Mouse (Mus musculus): ENCODE data around the gene Pde6d. TPM values are rescaled to one million over a fixed set of nuclear protein-coding genes. Genes with fewer than 3 reads are reported as not detected.

Pde6d gene
- polyA plus RNA-seq, 1 experiment from 2014 or later, result 97.4 TPM

GRCm38 (mm10) chr1:86531547-86532321 is 50.7 kb downstream of the Pde6d start:
- 8% methylated on average over 13 of the region's 13 CpGs for whole genome bisulfite sequencing

GRCm38 (mm10) chr1:86530871-86531546 is 51.4 kb downstream of the Pde6d start:
- Histone ChIP-seq H3K9me3 (ENCODE audit: control insufficient read depth, low read length) (no peaks in the 10 kb centered on the region), H3K27me3 (ENCODE audit: control insufficient read depth, insufficient read depth, low read length) (no peaks in the 10 kb centered on the region), H3K4me3 (ENCODE audit: low read depth, low read length) (no peak overlapping the region), H3K4me1 (ENCODE audit: control insufficient read depth, insufficient read depth, low read length) (peaks cover 24% of the 10 kb centered on the region; the same call in 1 of the 2 replicates), H3K27ac (ENCODE audit: low read depth, low read length) (0 out of 2 replicates have a peak overlapping the region, but pooled peaks have one; percentile 25), H3K36me3 (ENCODE audit: control insufficient read depth, insufficient read depth, low read length) (peaks cover 12% of the 10 kb centered on the region; the same call in 1 of the 2 replicates), H3K9ac (replicated peaks; ENCODE audit: low read depth, low read length) (no peak overlapping the region), H3K4me2 (ENCODE audit: low read depth, low read length) (no peak overlapping the region)
- 21% methylated on average over 4 of the region's 4 CpGs for WGBS
- ATAC-seq (ENCODE audit: low read depth), result no peak

More at GRCm38 (mm10) chr1:86531547-86532321, 50.7 kb downstream of the Pde6d start:
- H3K27ac ChIP-seq (ENCODE audit: low read depth, low read length), result peak overlapping the region; percentile 25; the same call in 1 of the 2 replicates
- H3K36me3 ChIP-seq (ENCODE audit: control insufficient read depth, insufficient read depth, low read length), result peaks cover 12% of the 10 kb centered on the region; the same call in 1 of the 2 replicates
- H3K4me1 ChIP-seq (ENCODE audit: control insufficient read depth, insufficient read depth, low read length), result peaks cover 24% of the 10 kb centered on the region; the same call in 1 of the 2 replicates
- peak; percentile 23; the same call in 1 of the 2 replicates for ATAC-seq (ENCODE audit: low read depth)
- no peaks in the 10 kb centered on the region for H3K27me3 ChIP-seq (ENCODE audit: control insufficient read depth, insufficient read depth, low read length)
- 0 out of 2 replicates have a peak overlapping the region, but pooled peaks have one; percentile 1 for H3K9ac ChIP-seq (replicated peaks; ENCODE audit: low read depth, low read length)
- no peaks in the 10 kb centered on the region for H3K9me3 ChIP-seq (ENCODE audit: control insufficient read depth, low read length)
- no peak overlapping the region for H3K4me3 ChIP-seq (ENCODE audit: low read depth, low read length)
- H3K4me2 ChIP-seq (ENCODE audit: low read depth, low read length), result peak overlapping the region; percentile 11; the same call in 1 of the 2 replicates

- Histone ChIP-seq H3K27me3 (ENCODE audit: control insufficient read depth, insufficient read depth, low read length) (no peaks in the 10 kb centered on the region), H3K27ac (ENCODE audit: low read depth, low read length) (no peak overlapping the region), H3K4me1 (ENCODE audit: control insufficient read depth, insufficient read depth, low read length) (peaks cover 28% of the 10 kb centered on the region; the same call in 1 of the 2 replicates), H3K36me3 (ENCODE audit: control insufficient read depth, insufficient read depth, low read length) (peaks cover 12% of the 10 kb centered on the region; the same call in 1 of the 2 replicates), H3K9me3 (ENCODE audit: control insufficient read depth, low read length) (no peaks in the 10 kb centered on the region), H3K4me3 (ENCODE audit: low read depth, low read length) (peak overlapping the region; percentile 100), H3K4me2 (ENCODE audit: low read depth, low read length) (peak overlapping the region; percentile 92), H3K9ac (replicated peaks; ENCODE audit: low read depth, low read length) (0 out of 2 replicates have a peak overlapping the region, but pooled peaks have one; percentile 99)
- ATAC-seq (ENCODE audit: low read depth), result no peak
- 41% methylated on average over 4 of the region's 4 CpGs for WGBS
Observed at GRCm38 (mm10) chr1:86529590-86529989, 52.8 kb downstream of the Pde6d start.

- WGBS, result under 1% methylated on average over 15 of the region's 15 CpGs
Observed at GRCm38 (mm10) chr1:86528571-86529180, 53.8 kb downstream of the Pde6d start.

DNA sequence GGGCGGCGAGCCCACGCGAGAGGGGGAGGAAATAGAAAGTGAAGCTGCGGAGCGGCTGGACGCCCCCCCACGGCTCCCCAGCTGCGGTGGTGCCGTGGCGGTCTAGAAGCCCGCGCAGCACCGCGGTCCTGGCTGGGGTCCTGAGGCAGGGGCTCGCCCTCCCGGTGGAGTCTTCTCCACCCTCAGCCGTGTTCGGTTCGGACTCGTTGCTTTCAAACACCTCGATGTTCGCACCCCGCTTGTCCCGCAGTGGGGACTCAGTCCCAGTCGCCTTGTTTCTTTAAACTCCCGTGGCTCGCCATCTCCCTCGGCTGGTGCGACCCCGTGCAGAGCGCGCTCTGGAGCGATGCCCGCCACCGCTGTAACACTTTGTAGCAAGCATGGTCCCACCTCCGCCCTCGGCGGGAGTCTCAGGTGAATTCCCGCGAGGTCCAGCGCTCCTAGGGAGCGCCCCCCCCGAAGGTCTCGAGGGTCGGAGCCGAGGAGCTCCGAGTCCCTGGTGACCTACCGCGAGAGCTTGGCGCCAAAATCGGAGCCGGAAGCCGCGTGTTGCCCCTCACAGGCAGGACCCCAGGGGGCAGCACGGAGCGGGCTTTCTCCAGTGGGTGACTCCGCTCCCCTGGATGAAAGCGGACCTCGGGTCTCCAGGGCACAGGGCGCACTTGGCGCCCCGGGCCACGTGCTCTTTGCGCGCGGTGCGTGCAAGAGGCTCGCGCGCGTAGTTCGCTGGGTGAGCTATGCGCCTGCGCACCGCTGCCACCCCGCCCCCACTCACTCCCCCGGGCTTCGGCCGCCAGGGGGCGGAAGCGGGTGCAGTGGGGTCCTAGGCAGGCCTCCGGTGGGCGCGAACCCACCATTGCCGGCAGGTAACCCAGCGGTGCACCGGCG is 54.6 kb downstream of the Pde6d start:
- under 1% methylated on average over 88 of the region's 89 CpGs for WGBS
- Histone ChIP-seq H3K4me2 (ENCODE audit: low read depth, low read length) (peak overlapping the region; percentile 92), H3K27me3 (ENCODE audit: control insufficient read depth, insufficient read depth, low read length) (no peaks in the 10 kb centered on the region), H3K9me3 (ENCODE audit: control insufficient read depth, low read length) (no peaks in the 10 kb centered on the region), H3K9ac (replicated peaks; ENCODE audit: low read depth, low read length) (peak overlapping the region; percentile 99), H3K4me1 (ENCODE audit: control insufficient read depth, insufficient read depth, low read length) (peaks cover 31% of the 10 kb centered on the region; the same call in 1 of the 2 replicates), H3K27ac (ENCODE audit: low read depth, low read length) (peak overlapping the region; percentile 100), H3K36me3 (ENCODE audit: control insufficient read depth, insufficient read depth, low read length) (peaks cover 12% of the 10 kb centered on the region; the same call in 1 of the 2 replicates), H3K4me3 (ENCODE audit: low read depth, low read length) (peak overlapping the region; percentile 100)
- ATAC-seq (ENCODE audit: low read depth), result 0 out of 2 replicates have a peak, but pooled peaks have one; percentile 0

More at GRCm38 (mm10) chr1:86528571-86529180, 53.8 kb downstream of the Pde6d start:
- Histone ChIP-seq H3K4me2 (ENCODE audit: low read depth, low read length) (peak overlapping the region; percentile 92), H3K9me3 (ENCODE audit: control insufficient read depth, low read length) (no peaks in the 10 kb centered on the region), H3K36me3 (ENCODE audit: control insufficient read depth, insufficient read depth, low read length) (peaks cover 12% of the 10 kb centered on the region; the same call in 1 of the 2 replicates), H3K4me3 (ENCODE audit: low read depth, low read length) (peak overlapping the region; percentile 100), H3K4me1 (ENCODE audit: control insufficient read depth, insufficient read depth, low read length) (peaks cover 31% of the 10 kb centered on the region; the same call in 1 of the 2 replicates), H3K9ac (replicated peaks; ENCODE audit: low read depth, low read length) (peak overlapping the region; percentile 99), H3K27me3 (ENCODE audit: control insufficient read depth, insufficient read depth, low read length) (no peaks in the 10 kb centered on the region), H3K27ac (ENCODE audit: low read depth, low read length) (peak overlapping the region; percentile 100)
- no peak for ATAC-seq (ENCODE audit: low read depth)

DNA sequence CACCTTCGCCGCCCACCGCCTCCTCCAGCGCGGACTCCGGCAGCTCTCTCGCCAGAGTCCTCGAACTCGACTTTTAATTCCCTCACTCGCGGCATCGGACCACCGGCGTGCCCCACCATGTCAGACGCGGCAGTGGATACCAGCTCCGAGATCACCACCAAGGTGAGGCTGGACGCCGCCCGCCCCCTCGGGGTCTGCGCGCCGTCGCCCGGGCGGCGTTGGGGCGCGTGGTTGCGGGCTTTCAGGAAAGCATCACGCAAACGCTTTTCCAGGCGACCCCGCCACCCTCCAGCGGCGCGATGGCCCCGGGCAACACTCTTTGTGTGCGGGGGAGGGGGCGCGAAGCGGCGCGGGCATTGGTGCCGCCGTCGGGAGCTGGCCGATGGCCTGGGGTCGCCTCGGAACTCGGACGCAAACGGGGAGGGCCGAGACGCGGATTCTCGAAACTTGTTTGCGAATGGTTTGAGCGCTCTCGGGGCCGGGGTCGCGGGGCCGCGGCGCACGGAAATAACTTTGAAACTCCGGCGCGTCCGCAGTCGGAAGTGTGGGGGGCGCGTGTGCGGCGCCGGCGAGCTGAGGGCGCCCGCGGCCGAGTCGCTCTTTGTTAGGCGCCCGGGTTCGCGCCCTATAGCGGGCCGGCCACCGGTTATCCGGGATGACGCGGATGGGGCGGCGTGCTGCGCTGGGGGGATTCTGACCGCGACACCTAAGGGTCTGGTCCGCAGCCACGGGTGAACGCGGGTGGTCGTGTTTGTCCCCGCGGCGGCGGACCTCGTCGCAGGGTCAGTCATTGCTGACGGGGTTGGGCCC is 55.4 kb downstream of the Pde6d start:
- Histone ChIP-seq H3K4me3 (ENCODE audit: low read depth, low read length) (peak overlapping the region; percentile 100), H3K27me3 (ENCODE audit: control insufficient read depth, insufficient read depth, low read length) (no peaks in the 10 kb centered on the region), H3K4me1 (ENCODE audit: control insufficient read depth, insufficient read depth, low read length) (peaks cover 28% of the 10 kb centered on the region; the same call in 1 of the 2 replicates), H3K36me3 (ENCODE audit: control insufficient read depth, insufficient read depth, low read length) (peaks cover 12% of the 10 kb centered on the region; the same call in 1 of the 2 replicates), H3K9ac (replicated peaks; ENCODE audit: low read depth, low read length) (peak overlapping the region; percentile 99), H3K4me2 (ENCODE audit: low read depth, low read length) (peak overlapping the region; percentile 92; the same call in 1 of the 2 replicates), H3K9me3 (ENCODE audit: control insufficient read depth, low read length) (no peaks in the 10 kb centered on the region), H3K27ac (ENCODE audit: low read depth, low read length) (peak overlapping the region; percentile 100)
- ATAC-seq (ENCODE audit: low read depth), result peak; percentile 0; the same call in 1 of the 2 replicates
- WGBS, result under 1% methylated on average over 100 of the region's 111 CpGs

DNA sequence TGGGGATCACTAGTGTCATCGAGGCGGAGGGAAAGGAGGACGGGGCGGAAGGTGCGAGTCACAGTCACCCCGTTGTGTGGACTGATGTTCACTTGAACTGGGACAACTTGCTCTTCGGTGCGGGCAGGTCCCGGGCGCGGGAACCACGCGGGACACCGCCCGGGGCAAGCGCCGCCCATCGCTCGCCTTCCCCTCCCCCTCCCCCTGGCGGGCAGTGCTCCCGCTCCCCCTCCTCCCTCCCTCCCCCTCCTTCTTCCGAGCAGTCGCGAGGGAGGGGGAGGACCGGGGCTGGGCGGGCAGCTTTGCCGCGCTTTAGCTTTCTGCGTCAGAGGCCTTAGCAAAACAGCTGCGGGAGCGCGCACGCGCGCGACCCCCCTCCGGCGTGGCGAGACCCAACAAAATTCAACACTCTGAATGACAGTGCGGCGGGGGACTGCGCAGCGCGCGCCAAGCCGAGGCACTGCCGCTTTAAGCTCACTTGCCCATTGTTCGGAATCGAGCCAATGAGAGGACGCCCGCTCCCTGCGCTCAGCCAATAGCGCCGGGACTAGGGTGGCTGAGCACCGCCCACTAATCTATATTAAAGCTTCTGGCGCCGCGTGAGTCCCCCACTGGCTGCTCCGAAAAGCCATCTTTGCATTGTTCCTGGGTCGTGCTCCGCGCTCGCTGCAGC is 56.2 kb downstream of the Pde6d start, which contains the start of gene Ptma:
TSS of gene Ptma (plus strand) at position 611 of the 673 bp plus-strand sequence.
- ATAC-seq (ENCODE audit: low read depth), result peak; percentile 94
- H3K4me2 ChIP-seq (ENCODE audit: low read depth, low read length), result peak within 1 kb of the TSS; percentile 92
- H3K36me3 ChIP-seq (ENCODE audit: control insufficient read depth, insufficient read depth, low read length), result peaks cover 11% of the 10 kb centered on the region; the same call in 1 of the 2 replicates

More for the DNA sequence above, 56.2 kb downstream of the Pde6d start, which contains the start of gene Ptma:
- no peaks in the 10 kb centered on the region for H3K27me3 ChIP-seq (ENCODE audit: control insufficient read depth, insufficient read depth, low read length)
- H3K4me3 ChIP-seq (ENCODE audit: low read depth, low read length), result peak within 1 kb of the TSS; percentile 100
- H3K4me1 ChIP-seq (ENCODE audit: control insufficient read depth, insufficient read depth, low read length), result peaks cover 23% of the 10 kb centered on the region; the same call in 1 of the 2 replicates
- H3K27ac ChIP-seq (ENCODE audit: low read depth, low read length), result peak within 1 kb of the TSS; percentile 100
- under 1% methylated on average over 53 of the region's 63 CpGs for WGBS
- H3K9ac ChIP-seq (replicated peaks; ENCODE audit: low read depth, low read length), result peak within 1 kb of the TSS; percentile 99
- H3K9me3 ChIP-seq (ENCODE audit: control insufficient read depth, low read length), result no peaks in the 10 kb centered on the region
